Mouse (Mus musculus) inflammation-experienced regulatory T-cells, adult 6 months (primary cell): ENCODE results near the gene Sirt6. TPM values are rescaled to one million over a fixed set of nuclear protein-coding genes. Genes with fewer than 3 reads are reported as not detected.
"Not testable (repeated sequence)": the region's sequence is repeated elsewhere in the genome, so short reads cannot be mapped to it uniquely, and the experiment has no call there.

Experiments
- ATAC-seq: one replicate; pipeline ENCODE4 v1.8.0; 2017
- polyA plus RNA-seq, 3 experiments: library from polyadenylated mRNA; unstranded; fragments of 100-300 nt; shearing (Covaris generic); gene quantifications; one replicate each; pipeline ENCODE4 v1.2.1; 2017

The Sirt6 gene
- polyA plus RNA-seq, result 10 to 100 TPM; 23.3 to 26.7 (median 24.3) TPM

DNA sequence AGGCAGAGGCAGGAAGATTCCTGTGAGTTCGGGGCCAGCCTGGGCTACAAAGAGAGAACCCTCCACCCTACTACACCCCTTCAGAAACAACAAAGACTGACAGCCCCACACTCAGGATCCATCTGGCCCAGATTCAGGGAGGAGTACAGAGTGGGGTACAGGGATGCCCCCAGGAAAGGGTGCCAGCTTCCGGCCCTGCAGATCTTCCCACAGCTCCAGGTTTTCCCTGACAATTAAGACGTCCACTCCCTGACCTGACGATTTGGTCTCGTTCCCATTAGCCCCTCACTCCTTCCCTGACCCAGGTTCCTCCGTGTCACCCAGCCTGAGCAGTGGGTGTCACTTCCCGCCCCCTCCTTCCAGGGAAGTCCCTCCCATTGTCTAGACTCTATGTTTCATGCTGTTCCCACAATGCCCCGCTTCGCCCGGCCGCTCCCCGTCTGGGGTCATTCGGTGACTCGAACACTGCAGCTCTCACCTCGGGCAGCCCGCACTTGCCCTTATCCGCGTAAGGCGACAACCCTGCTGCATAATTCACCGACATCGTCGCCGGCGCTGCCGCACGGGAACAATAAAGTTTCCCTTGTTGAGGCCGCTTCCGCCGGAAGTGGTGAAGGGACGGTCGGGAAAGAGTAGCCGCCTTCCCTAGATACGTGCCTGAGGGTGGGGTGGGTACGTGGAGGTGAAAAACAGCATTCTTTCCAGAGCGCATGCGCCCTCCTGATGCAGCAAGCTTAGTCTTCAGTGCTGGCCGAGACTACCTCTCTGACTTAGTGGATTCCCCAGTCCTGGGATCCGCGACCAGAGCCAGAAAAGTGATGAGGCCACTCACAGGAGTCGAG, at the start of gene Sirt6:
TSS of gene Sirt6 (minus strand) at position 804 of the 842 bp plus-strand sequence.
- ATAC-seq, result peak; percentile 96

DNA sequence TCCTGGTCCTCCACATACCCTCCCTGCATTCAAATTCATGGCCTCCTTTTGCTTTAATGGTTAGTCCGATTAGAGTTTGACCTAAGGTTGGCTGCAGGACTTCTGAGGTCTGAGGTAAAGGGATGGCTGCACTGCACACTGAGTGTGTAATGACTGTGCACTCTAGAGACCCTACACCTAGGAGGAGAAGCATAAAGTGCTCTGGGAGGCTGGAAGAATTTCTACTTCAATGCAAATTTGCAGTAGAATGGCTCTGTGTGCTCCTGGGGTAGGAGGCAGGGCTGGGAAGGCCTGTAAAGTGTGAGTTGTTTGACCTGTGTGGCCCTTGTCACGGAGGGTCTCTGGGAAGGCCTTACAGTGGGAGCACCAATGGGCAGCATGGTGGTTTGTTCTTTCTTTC, 28.6 kb upstream of the Sirt6 start:
- ATAC-seq, result no peak

DNA sequence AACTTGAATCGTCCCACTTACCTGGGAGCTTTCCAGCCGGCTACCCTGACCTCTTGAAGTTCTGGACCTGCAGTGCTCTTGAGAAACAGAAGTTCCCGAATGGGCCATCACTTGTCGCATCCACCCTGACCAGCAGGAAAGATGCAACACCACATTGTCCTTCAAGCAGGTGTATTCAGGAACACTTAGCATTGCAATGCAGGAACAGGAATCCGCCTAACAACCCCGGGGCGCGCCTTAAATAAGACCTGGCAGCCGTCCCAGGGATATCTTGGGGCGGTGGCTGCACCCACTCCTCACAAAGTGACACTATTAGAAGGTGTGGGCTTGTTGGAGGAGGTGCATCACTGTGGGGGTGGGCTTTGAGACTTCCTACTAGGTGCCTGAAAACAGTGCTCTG, 27.6 kb upstream of the Sirt6 start:
- ATAC-seq, result no peak

DNA sequence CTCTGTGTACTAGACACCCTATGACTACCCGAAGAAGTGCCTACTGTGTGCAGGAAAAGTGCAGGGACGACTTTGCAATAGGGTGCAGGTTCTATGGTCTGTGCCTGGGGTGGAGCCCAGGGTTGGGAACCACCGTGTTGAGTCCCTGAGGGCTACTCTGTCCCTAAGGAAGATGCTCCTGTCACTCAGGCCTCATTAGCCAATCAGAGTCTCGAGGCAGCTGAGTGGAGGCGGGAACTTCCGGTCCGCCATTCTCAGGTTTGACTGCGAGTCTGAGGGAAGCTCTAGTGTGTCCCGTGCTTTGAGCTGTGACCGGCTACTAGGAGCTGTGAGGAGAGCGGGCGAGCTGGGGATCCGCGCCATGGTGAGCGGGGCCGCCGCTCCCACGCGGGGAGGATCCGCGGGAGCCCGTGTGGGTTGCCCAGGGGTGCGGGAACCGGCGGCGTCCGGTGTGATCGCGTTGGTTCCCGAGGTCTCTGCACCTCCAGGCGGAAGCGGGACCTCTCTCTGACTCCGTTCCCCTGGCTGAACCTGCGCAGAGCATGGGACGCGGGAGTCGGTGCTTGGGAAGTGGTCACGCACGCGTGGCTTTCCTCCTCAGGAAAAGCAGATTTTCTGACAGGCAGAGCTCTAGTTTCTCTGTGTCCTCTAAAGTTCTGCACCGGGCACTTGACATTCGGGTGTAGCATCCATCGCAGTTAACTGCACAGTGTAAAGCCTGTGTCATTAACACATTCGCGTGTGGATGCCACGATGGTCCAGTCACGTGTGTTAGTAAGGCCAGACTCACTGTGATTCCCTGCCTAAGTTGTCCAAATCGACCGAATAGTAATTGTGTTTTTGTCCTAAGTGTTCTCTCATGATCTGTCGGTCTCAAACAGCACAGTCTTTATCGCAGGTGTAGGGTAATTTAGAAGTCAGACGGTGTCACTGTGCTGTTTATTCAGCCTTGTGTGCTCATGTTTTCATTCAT, 21.5 kb upstream of the Sirt6 start, which contains the start of gene Gm10778:
TSS of gene Gm10778 (plus strand) at position 257 of the 973 bp plus-strand sequence.
- ATAC-seq, result peak; percentile 97

DNA sequence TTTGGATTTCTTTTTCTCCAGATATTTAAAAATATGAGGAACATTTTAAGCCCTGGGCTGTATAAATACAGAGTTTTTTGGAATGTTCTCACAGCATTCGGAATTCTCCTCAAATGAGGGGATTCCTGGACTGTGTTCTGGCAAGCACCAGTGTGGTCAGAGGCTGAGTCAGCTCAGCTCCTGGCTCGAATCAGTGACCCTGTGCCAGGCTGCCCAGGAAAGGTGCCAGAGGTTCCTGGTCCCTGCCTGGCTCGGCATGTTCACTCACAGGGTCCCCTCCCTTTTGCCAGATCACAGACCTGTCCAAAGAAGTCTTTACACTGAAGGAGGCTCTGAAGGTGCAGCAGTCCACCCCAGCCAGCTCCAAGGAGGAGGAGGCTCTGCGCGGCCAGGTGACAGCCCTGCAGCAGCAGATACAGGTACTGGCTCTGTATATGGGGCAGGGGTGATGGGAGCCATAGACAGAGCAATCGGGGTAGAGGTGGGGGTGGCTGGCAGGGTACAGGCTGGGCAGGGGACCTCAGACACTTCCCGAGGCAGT, 18.5 kb upstream of the Sirt6 start:
- no peak for ATAC-seq

DNA sequence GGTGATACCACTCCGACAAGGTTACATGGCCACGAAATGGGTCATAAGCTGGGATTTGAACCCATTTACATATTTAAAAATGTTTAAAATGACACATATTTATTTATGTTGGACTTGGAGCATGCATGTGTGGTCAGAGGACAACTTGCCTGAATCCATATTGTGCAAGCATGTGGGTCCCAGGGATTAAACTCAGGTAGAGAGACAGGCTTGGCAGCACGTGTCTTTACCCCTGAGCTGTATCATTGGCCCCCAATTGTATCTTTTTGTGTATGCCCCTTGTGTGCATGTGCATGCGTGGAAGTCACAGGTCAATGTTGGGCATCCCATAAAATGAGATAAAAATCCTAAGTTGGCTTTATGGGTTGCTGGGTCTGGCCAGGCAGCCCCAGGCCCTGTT, 17.8 kb upstream of the Sirt6 start:
- ATAC-seq, result no peak

DNA sequence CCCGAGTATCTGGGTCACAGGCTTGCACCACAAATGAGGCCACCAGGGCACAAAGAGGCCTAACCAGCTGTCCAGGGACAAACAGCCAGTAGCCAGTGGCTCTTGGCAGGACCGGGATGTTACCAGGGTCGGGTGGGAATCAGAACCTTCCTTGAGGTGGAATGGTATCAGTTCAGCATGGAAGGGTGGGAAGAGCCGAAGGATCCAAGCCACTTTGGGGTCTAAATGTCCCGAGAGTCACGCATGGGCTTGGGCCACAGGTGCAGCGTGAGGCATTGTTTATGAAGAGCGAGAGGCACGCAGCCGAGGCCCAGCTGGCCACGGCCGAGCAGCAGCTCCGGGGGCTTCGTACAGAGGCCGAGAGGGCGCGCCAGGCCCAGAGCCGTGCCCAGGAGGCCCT, 17.1 kb upstream of the Sirt6 start:
- ATAC-seq, result no peak

DNA sequence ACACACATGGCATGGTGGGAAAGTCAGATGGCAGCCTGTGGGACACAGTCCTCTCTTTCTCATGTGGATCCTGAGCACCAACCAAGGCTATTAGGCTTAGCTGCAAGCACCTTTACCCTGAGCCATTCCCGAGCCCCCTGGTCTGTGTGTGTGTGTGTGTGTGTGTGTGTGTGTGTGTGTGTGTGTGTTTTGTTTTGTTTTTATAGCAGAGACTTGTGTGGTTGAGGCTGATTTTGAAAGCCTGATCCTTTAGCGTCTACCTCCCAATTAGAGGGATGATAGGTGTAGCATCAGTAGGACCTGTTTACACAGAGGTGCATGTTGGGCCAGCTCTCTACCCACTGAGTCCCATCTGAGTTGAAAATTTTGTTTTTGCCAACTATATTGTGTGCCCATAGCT, 16.6 kb upstream of the Sirt6 start:
- ATAC-seq, result no peak

DNA sequence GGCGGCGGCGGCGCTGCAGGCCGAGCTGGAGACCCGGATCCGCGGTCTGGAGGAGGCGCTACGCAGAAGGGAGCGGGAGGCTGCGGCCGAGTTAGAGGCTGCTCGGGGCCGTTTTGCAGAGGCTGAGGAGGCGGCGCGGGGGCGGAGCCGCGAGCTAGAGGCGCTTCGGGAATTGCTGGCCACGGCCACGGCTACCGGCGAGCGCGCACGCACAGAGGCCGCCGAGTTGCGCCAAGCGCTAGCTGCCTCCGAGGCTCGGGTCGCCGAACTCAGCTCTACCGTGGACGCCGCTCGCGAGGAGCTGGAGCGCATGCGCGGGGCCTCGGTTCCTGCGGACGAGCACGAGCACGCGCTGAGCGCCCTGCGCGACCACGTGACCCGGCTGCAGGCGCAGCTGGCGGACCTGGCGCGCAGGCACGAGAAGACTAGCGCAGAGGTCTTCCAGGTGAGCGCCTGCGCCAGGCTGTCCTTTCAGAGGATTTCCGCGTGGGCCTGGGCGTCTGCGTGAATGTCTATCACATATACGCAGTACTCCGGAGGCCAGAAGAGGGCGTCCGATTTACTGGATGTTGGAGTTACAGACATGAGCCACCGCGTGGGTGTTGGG, 16.0 kb upstream of the Sirt6 start:
- peak; percentile 90 for ATAC-seq

DNA sequence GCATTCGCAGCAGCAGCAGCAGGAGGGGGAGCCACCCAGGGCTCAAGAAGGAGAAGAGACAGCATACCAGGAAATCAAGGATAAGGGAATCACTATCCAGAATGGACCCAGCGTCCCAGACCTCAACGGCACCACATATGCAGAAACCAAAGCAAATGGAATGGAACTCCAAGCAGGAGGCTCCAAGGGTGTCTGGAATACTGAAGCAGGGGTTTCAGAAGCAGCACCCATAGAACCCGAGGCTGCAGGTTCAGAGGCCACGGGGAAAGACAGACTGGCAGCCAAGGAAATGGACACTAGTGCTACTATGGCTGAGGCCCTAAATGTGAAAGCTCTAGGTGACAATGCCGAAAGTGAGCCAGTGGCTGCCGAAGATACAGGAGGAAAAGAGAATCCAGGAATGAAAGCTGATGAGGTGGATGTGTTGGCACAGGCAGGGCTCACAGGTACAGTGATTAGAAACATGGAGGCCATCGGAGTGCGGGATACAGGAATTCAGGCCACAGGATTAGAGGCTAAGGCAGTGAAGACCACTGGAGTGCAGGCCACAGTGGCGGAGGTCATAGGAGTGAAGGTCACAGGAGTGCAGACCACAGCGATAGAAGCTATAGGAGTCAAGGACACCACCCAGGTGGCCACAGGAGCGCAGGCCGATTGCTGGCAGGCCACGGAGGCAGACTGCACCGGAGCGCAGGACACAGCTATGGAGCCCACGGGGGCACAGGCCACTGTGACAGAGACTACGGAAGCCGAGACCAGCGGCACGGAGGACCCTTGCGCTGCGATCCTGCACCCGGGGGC, 15.3 kb upstream of the Sirt6 start:
- ATAC-seq, result peak; percentile 3

DNA sequence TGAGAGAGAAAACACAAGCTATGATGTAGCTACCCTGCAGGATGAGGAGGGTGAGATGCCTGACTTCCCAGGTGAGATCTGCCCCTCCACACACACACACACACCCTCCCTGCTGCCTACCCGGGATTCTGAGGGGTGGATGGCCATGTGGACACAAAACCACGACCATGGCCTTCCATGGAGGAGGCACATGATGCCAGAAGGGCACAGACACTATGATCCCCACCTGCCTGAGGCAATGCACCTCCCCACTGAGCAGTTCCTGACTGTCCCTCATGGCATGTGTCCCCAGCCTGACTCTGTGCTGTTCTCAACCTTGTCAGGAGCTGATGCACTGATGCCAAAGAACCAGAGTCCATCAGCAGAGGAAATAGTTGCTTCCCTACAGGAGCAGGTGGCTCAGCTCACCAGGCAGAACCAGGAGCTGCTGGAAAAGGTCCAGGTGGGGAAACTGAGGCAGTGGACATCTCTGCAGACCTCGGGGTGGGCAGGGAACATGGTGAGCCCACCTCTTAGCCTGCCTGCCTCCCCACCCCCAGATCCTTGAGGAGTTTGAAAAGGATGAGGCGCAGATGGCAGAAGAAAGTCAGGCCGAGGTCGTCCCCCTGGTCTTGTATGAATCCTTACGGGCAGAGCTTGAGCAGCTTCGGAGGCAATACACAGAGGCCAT, 14.5 kb upstream of the Sirt6 start:
- ATAC-seq, result no peak

DNA sequence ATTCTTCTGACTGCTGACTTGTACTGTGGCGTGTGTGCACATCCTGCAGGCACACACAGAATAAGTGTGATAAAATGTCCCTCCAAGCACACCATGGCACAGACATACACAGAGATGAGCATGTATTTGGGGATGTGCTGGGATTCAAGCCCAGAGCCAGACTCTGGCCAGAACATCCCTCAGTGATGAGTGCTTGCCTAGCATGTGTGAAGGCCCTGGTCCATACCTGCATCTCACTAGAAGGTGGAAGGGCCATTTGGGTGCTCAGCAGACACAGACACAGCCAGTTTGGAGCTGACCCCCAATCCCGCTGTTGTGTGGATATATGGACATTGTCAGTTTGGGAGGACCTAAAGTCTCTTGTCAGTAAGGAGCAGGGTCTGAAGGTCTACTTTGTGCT, 14.0 kb upstream of the Sirt6 start:
- no peak for ATAC-seq

DNA sequence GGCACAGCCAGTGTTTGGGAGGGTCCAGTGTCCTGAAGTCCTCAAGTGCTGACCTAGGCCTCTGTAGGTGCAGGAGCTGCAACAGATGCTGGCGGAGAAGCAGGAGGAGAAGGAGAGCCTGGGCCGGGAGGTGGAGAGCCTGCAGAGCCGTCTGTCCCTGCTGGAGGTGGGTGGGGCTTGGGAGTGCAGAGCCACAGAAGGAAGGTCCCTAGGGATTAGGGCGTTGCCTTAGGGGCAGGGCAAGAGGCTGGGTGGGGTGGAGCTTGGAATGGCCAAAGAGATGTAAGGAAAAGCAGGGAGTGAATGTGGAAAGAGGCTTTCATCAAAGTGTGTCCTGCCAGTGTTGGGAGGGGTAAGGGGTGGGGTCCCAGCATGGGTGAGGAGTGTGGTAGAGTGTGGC, 13.2 kb upstream of the Sirt6 start:
- not testable (repeated sequence) for ATAC-seq

DNA sequence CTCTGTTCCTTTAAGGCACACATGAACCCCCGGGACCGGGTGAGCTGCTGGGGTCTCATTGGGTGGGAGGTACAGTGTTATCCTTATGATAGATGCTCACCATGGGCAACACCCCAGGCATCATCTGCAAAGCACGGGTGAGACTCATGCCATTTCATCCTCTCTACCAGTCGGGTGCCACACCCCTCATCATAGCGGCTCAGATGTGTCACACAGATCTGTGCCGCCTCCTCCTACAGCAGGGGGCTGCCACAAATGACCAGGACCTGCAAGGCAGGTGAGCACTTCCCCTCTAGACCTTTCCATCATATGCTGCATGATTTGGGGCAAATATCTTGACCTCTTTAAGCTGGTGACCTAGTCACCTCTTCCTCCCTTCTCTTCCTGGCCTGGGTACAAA, 10.5 kb upstream of the Sirt6 start:
- no peak for ATAC-seq

DNA sequence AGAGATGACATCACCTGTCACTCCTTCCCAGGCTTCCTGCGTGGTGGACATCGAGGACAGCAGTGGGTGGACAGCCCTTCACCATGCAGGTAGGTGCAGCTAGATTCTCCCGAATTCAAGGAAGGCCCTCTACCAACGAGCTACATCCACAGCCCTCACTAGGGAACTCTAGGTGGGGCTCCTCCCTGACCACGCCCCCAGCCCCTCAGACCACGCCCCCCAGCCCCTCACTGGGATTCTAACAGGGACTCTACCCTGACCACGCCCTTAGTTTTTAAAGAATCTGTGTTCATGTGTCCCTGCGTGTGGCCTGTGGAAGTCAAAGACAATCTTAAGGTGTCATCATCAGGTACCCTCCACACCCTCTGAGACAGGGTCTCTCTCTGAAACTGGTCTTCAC, 8.7 kb upstream of the Sirt6 start:
- ATAC-seq, result no peak

DNA sequence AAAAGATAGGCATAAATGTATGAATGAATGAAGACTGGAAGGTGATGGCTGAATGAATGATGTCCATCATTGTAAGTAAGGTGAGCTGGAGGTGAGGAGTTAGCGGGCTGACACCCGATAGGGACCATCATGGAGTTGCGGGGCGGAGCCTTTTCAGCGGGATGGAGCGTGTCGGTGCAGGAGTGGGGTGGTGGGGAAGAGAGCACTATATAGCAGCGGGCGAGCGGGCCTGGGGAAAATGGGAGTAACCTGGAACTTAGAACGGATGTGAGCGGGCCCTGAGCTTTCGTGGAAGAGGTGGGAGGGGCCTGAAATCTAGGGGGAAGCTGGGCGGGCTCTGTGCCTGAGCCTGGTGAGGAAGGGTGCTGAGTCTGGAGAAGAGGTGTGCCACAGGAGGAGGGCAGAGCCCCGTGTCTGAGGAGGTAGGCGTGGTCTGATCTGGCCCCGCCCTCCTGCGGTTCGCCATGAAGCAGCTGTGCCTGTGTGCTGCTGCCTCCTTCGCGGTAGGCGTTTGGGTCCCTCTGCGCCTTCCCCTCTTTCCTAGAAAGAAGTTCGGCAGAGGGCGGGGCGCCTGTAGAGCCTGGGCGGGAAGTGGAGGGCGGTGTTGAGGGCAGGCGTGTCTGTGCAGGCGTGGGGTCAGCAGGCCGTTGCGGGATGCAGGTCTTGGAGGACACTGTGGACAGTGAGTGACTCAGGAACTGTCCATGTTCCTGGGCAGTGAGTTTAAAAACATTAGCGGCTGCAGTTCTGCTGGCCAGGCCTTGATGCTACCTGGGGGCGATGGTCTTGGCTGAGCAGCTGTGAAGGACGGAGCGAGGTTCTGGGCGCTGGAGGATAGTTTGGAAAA, 5.9 kb upstream of the Sirt6 start:
- ATAC-seq, result peak; percentile 91

DNA sequence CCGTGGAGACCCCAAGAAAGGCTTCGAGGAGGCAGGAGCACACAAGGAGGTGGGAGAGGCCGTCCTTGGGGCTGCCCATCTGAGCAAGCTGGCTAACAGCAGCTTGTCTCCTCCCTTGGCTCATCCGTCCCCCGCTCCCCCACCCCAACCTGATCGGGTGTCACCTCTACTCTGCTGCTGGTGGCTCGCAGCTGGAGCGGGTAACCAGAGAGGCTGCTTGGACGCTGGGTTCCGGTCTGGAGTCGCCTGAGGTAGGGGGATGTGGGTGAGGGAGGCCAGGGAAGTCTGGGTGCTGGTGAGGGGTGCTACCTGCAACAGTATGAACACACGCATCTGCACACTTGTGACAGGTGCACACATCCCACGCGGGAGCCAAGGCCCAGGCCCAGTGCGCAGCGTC, 793 bp upstream of the Sirt6 start, which contains the start of gene Ankrd24:
TSS of gene Ankrd24 (plus strand) at position 151 of the 400 bp plus-strand sequence.
- ATAC-seq, result no peak

DNA sequence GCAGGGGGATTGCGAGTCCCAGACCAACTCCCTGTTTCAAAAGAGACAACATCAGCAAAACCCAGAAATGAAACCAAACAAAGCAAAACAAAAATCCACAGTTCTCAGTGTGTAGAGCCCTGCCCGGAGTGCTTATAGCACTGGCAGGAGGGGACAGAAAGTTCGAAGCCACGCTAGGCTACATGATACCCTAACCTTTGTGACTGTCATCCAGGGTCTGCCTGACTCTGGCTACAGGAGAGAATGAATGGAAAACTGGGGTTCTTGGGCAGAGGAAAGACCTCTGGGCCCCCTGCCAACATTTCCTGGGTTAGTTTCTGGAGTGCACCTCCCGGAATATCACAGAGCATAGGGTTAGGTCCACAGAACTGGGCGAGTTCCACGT, 231 bp upstream of the Sirt6 start:
- ATAC-seq, result peak; percentile 44

DNA sequence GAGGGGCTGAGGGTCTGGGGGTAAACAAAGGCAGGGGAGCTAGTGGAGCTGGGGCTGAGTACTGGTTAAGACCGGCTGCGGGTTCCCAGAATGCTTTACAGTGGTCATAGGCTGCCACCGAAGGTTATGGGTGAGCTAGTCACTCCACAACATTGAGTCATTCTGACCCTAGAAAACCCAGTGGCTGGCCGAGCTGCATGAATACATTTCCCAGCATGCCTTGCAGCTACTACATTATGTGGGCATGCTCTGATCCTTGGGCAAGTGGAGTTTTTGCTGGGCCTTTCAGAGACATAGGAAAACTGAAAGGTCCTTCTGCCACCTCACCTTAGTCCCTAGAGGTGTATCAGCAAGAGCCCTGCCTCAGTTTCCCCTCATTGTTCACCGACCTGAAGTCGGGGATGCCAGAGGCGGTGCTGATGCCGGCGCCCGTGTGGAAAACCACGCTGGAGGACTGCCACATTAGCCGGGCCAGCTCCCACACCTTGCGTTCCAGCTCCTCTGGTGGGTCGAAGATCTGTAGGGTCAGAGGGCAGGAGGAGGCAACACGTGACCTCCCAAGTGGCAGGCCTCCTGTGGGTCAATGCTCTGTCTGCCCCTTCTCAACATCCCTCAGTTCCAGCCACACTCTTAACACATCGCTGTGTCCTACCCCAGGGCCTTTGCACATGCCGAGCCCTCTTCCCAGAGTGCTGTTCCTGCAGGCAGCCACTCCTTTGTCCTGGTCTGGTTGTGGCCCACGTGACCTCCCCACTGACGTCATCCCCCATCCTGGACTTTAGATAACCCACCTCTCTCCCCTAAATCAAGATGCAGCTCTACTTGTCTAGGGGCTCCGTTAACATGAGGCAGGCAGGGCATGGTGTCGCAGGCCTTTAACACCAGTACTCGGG, 1.2 kb downstream of the Sirt6 start:
- ATAC-seq, result no peak
